Mouse (Mus musculus) limb, embryonic 14.5 days (tissue): Measurements from ENCODE around the gene Kcnc1. TPM values are rescaled to one million over a fixed set of nuclear protein-coding genes. Genes with fewer than 3 reads are reported as not detected.

Experiments
- ATAC-seq: fragments of 200-750 bp; cut with Nextera tagmentation; 2 replicates; pipeline ENCODE4 v1.8.0; 2017; ENCODE audit warnings: low read depth, moderate number of reproducible peaks, moderate TSS enrichment; ENCODE audit not compliant: low FRiP score
- DNase-seq: peaks from one replicate; pipeline ENCODE4 v3.0.0-alpha.2; 2015; ENCODE audit warnings: low spot score
- H3K27ac ChIP-seq: fragments of 300-500 bp; sonication (generic); replicated peaks from 2 replicates; pipeline ENCODE4 v1.5.1; 2014; ENCODE audit warnings: low read depth, mild to moderate bottlenecking, low read length, moderate library complexity, mixed read lengths
- H3K27me3 ChIP-seq: fragments of 300-500 bp; sonication (generic); 2 replicates; pipeline ENCODE4 v1.6.1; 2014; ENCODE audit warnings: low read length, mixed read lengths; ENCODE audit not compliant: control insufficient read depth, insufficient read depth
- H3K36me3 ChIP-seq: fragments of 300-500 bp; sonication (generic); 2 replicates; pipeline ENCODE4 v1.6.1; 2014; ENCODE audit warnings: mild to moderate bottlenecking, low read length, moderate library complexity, mixed read lengths; ENCODE audit not compliant: control insufficient read depth, insufficient read depth
- H3K4me1 ChIP-seq: fragments of 300-500 bp; sonication (generic); 2 replicates; pipeline ENCODE4 v1.6.1; 2014; ENCODE audit warnings: antibody characterized with exemption, low read length, mixed read lengths; ENCODE audit not compliant: control insufficient read depth, insufficient read depth
- H3K4me2 ChIP-seq: fragments of 300-500 bp; sonication (generic); replicated peaks from 2 replicates; pipeline ENCODE4 v1.6.1; 2014; ENCODE audit warnings: low read depth, mild to moderate bottlenecking, low read length, moderate library complexity; ENCODE audit not compliant: severe bottlenecking
- H3K4me3 ChIP-seq: fragments of 300-500 bp; sonication (generic); replicated peaks from 2 replicates; pipeline ENCODE4 v1.5.1; 2014; ENCODE audit warnings: low read length
- H3K9ac ChIP-seq: fragments of 300-500 bp; sonication (generic); 2 replicates; pipeline ENCODE4 v1.6.1; 2014; ENCODE audit warnings: mild to moderate bottlenecking, low read depth, low read length, moderate library complexity; ENCODE audit not compliant: severe bottlenecking
- H3K9me3 ChIP-seq: fragments of 300-500 bp; sonication (generic); 2 replicates; pipeline ENCODE4 v1.6.1; 2016; ENCODE audit warnings: low read length; ENCODE audit not compliant: control insufficient read depth
- POLR2A ChIP-seq: fragments of 200-500 bp; IDR thresholded peaks from 2 replicates; pipeline ENCODE4 v1.8.0; 2012; ENCODE audit warnings: inconsistent platforms, mild to moderate bottlenecking, moderate library complexity, borderline replicate concordance; ENCODE audit not compliant: insufficient read depth, insufficient read length; ENCODE audit errors: extremely low read depth
- whole genome bisulfite sequencing: fragments of 180-500 bp; shearing (Covaris S2); extraction: QIAGEN DNeasy Blood & Tissue Kit; methylation state at CpG from one replicate; pipeline ENCODE4 v1.1.7; 2014; 5-methylcytosine and 5-hydroxymethylcytosine counted together
- polyA plus RNA-seq, 2 experiments: library from polyadenylated mRNA; depleted of rRNA in 1 of 2; stranded (reverse) in 1 of 2; unstranded in 1 of 2; fragments of >200 nt; fragmentation: Nextera tagmentation in 1 of 2; extraction: Ambion mirVana in 1 of 2; gene quantifications; 2 replicates each; pipeline versions ENCODE4 v1.2.1 to v1.2.3; 2012 to 2014

Gene Kcnc1
- polyA plus RNA-seq, 2 experiments, result 0.11 to 0.40 TPM

GRCm38 (mm10) chr7:46469542-46469941 lies 73.2 kb downstream of the Kcnc1 start:
- Histone ChIP-seq H3K4me3 (no peak overlapping the region), H3K27me3 (no peaks in the 10 kb centered on the region), H3K4me2 (no peak overlapping the region), H3K9me3 (no peaks in the 10 kb centered on the region), H3K9ac (no peak overlapping the region), H3K36me3 (no peaks in the 10 kb centered on the region), H3K4me1 (no peaks in the 10 kb centered on the region), H3K27ac (no peak overlapping the region)
- no peak for ATAC-seq
- TF ChIP-seq POLR2A, result no peak
- DNase-seq, result no peak
- 86% methylated on average over 3 of the region's 3 CpGs for WGBS

- no peaks in the 10 kb centered on the region for H3K27me3 ChIP-seq
- no peak for TF ChIP-seq POLR2A
- H3K4me2 ChIP-seq, result no peak overlapping the region
- DNase-seq (no peak), ATAC-seq (no peak)
- H3K4me3 ChIP-seq, result no peak overlapping the region
- H3K4me1 ChIP-seq, result no peaks in the 10 kb centered on the region
- WGBS, result 68% methylated on average over 7 of the region's 7 CpGs
- no peaks in the 10 kb centered on the region for H3K9me3 ChIP-seq
- H3K36me3 ChIP-seq, result no peaks in the 10 kb centered on the region
- no peak overlapping the region for H3K27ac ChIP-seq
- no peak overlapping the region for H3K9ac ChIP-seq
Measured at GRCm38 (mm10) chr7:46471054-46471737, 74.9 kb downstream of the Kcnc1 start.

GRCm38 (mm10) chr7:46473141-46473540 lies 76.8 kb downstream of the Kcnc1 start:
- H3K36me3 ChIP-seq, result no peaks in the 10 kb centered on the region
- no peak for DNase-seq
- no peak for TF ChIP-seq POLR2A
- no peak overlapping the region for H3K4me3 ChIP-seq
- H3K4me2 ChIP-seq, result no peak overlapping the region
- 33% methylated on average over 9 of the region's 9 CpGs for WGBS
- no peaks in the 10 kb centered on the region for H3K27me3 ChIP-seq
- no peak overlapping the region for H3K27ac ChIP-seq
- no peak for ATAC-seq
- H3K4me1 ChIP-seq, result no peaks in the 10 kb centered on the region
- H3K9me3 ChIP-seq, result no peaks in the 10 kb centered on the region
- no peak overlapping the region for H3K9ac ChIP-seq

GRCm38 (mm10) chr7:46475464-46475863 lies 79.2 kb downstream of the Kcnc1 start:
- DNase-seq (no peak), ATAC-seq (no peak)
- no peak overlapping the region for H3K4me3 ChIP-seq

GRCm38 (mm10) chr7:46477456-46477855 lies 81.2 kb downstream of the Kcnc1 start:
- Histone ChIP-seq H3K9me3 (no peaks in the 10 kb centered on the region), H3K36me3 (no peaks in the 10 kb centered on the region), H3K4me3 (no peak overlapping the region), H3K4me2 (no peak overlapping the region), H3K4me1 (no peaks in the 10 kb centered on the region), H3K27me3 (no peaks in the 10 kb centered on the region), H3K27ac (no peak overlapping the region), H3K9ac (no peak overlapping the region)
- TF ChIP-seq POLR2A, result no peak
- ATAC-seq (no peak), DNase-seq (no peak)
- WGBS, result 89% methylated on average over 3 of the region's 3 CpGs

More at GRCm38 (mm10) chr7:46475464-46475863, 79.2 kb downstream of the Kcnc1 start:
- no peak overlapping the region for H3K27ac ChIP-seq
- TF ChIP-seq POLR2A, result no peak
- no peaks in the 10 kb centered on the region for H3K36me3 ChIP-seq
- no peak overlapping the region for H3K9ac ChIP-seq
- no peaks in the 10 kb centered on the region for H3K9me3 ChIP-seq
- no peaks in the 10 kb centered on the region for H3K4me1 ChIP-seq
- 81% methylated on average over 5 of the region's 5 CpGs for WGBS
- no peak overlapping the region for H3K4me2 ChIP-seq
- H3K27me3 ChIP-seq, result no peaks in the 10 kb centered on the region
